Mouse (Mus musculus) right cerebral cortex, postnatal 10 days (tissue): ENCODE data around the gene Comt.
A peak's percentile ranks its signal among the peaks of the same experiment; 100 is the strongest.

Experiments
- DNase-seq, 2 experiments: peaks; one replicate each; pipeline ENCODE4 v3.0.0; 2021; ENCODE audit warnings: low spot score in 2 of 2

Gene Comt

GRCm38 (mm10) chr16:18388583-18389435, 37.8 kb downstream of the Comt start:
- DNase-seq = peak in 1 of 2 experiments; percentile 31

GRCm38 (mm10) chr16:18387704-18388582, 38.7 kb downstream of the Comt start:
- DNase-seq = peak; percentile 42 to 53

- no peak for DNase-seq
Measured at GRCm38 (mm10) chr16:18386972-18387371, 39.7 kb downstream of the Comt start.

- peak; percentile 42 to 48 for DNase-seq
Measured at GRCm38 (mm10) chr16:18386451-18386850, 40.2 kb downstream of the Comt start.

GRCm38 (mm10) chr16:18385411-18385810, 41.2 kb downstream of the Comt start:
- no peak for DNase-seq

GRCm38 (mm10) chr16:18384659-18385058, 42.0 kb downstream of the Comt start:
- DNase-seq = no peak

GRCm38 (mm10) chr16:18384211-18384610, 42.4 kb downstream of the Comt start:
- peak; percentile 63 to 64 for DNase-seq

GRCm38 (mm10) chr16:18383756-18384155, 42.9 kb downstream of the Comt start:
- DNase-seq = no peak

GRCm38 (mm10) chr16:18383045-18383726, 43.5 kb downstream of the Comt start:
- DNase-seq = peak; percentile 49 to 54

- DNase-seq = peak; percentile 56 to 63
Measured at GRCm38 (mm10) chr16:18381621-18382258, 44.9 kb downstream of the Comt start.

- peak; percentile 67 to 76 for DNase-seq
Measured at GRCm38 (mm10) chr16:18380495-18381063, 46.1 kb downstream of the Comt start.

GRCm38 (mm10) chr16:18379338-18380001, 47.2 kb downstream of the Comt start:
- DNase-seq = peak in 1 of 2 experiments; percentile 42

- DNase-seq = no peak
Measured at GRCm38 (mm10) chr16:18378489-18378888, 48.2 kb downstream of the Comt start.

GRCm38 (mm10) chr16:18377203-18377602, 49.4 kb downstream of the Comt start:
- no peak for DNase-seq

- DNase-seq = no peak
Measured at GRCm38 (mm10) chr16:18376297-18376954, 50.2 kb downstream of the Comt start.

GRCm38 (mm10) chr16:18373632-18374031, 53.0 kb downstream of the Comt start:
- no peak for DNase-seq

GRCm38 (mm10) chr16:18370197-18370596, 56.5 kb downstream of the Comt start:
- DNase-seq = no peak

- no peak for DNase-seq
Measured at GRCm38 (mm10) chr16:18366849-18367248, 59.8 kb downstream of the Comt start.

GRCm38 (mm10) chr16:18362948-18363347, 63.7 kb downstream of the Comt start:
- DNase-seq = no peak
